Mouse (Mus musculus): ENCODE measurements around the gene C1d. TPM values are rescaled to one million over a fixed set of nuclear protein-coding genes. Genes with fewer than 3 reads are reported as not detected.
"Not testable (repeated sequence)": the region's sequence is repeated elsewhere in the genome, so short reads cannot be mapped to it uniquely, and the experiment has no call there.

C1d gene
- total RNA-seq (2021), result 10 to 100 TPM; 48.0 to 63.3 TPM
- long read RNA-seq, experiment 1, transcript C1d-201 (5 exons, 2,981 nt), result major isoform, 135 of 149 reads
- long read RNA-seq, experiment 1, partial matches to known transcripts, result 2 of 149 reads
- long read RNA-seq, experiment 1, other reads (novel, unspliced or antisense), result 8 of 149 reads
- long read RNA-seq, experiment 2, transcript C1d-201 (5 exons, 2,981 nt), result major isoform, 29 of 31 reads
- long read RNA-seq, experiment 2, partial matches to known transcripts, result 0 of 31 reads
- long read RNA-seq, experiment 2, other reads (novel, unspliced or antisense), result 2 of 31 reads

DNA sequence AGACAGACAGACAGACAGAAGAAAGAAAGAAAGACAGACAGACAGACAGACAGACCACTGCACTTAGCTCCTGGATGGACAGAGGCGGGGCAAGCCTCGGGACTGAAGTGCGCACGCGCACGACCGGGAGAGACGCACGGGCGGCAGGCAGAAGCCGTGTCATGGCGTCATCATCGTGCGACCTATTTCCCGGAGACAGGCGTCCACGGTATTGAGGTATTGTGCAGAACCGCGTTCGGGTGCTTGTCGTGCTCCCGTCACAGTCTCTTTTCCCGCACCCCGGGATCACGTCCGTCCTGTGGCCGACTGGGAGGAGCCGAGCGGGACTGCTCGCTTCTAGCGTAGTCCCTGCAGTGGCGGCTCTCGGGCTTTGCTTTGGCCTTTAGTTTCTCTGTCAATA lies at the start of gene C1d:
TSS of gene C1d (plus strand) at position 137 of the 400 bp plus-strand sequence.
- peak; percentile 96 for DNase-seq

DNA sequence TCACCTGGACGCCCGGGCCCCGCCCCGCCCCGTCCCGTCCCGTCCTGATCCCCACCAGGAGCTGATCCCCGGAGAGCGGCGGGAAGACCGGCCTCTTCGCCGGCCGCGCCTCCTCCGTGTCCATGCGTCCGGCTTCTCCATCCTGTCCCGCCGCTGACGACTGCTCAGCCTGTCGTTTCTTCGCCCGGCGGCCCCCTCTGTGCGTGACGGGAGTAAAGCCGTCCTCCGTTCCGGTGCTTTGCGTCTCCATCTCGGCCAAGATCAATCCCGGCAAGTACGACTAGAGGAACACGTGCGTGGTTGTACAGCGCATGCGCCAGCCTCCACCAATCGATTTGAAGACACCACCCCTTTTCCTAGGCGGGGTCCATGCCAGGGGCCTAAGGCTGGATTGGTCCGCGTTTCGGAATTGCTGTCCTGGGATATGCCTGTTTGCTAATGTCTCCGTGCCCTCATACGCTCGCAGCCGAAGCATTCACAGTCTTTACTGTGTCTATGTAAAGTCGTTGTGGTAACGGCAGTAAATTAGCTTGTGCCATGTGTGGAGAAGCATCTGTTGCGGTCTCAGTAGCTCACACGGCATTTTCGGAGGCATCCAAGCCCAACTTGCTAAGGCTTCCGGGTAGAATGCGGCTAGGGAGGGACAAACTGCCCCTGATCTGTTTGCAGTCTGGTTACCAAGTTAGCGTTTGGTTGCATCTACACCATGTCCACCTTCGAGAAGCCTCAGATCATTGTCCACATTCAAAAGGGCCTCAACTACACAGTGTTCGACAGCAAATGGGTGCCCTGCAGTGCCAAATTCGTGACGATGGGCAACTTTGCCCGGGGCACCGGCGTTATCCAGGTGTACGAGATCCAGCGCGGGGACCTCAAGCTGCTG lies 45.9 kb upstream of the C1d start, which contains the start of gene Pno1:
TSS of gene Pno1 (minus strand) at position 311 of the 883 bp plus-strand sequence.
- DNase-seq, result peak; percentile 96 to 97

DNA sequence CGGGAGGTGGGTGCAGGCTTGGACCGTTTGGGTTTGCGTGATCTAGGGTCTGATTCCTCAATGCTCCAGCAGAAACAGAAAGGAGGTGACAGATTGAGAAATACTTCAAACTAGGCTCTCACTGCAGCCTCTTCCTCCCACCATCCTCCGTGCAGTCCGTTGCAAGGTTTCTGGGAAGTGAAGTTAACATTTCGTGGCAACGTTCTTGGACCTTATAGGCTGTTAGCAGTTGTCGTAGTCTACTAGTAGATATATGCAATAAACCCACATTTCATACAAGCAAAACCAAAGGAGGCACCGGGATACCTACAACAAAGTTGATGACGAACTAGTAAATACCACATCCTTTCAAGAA lies 45.3 kb upstream of the C1d start:
- DNase-seq, result no peak

GRCm38 (mm10) chr11:17212903-17213509 lies 44.4 kb upstream of the C1d start:
- no peak for DNase-seq

- no peak for DNase-seq
These were observed 41.9 kb upstream of the C1d start for GRCm38 (mm10) chr11:17215475-17215874.

DNA sequence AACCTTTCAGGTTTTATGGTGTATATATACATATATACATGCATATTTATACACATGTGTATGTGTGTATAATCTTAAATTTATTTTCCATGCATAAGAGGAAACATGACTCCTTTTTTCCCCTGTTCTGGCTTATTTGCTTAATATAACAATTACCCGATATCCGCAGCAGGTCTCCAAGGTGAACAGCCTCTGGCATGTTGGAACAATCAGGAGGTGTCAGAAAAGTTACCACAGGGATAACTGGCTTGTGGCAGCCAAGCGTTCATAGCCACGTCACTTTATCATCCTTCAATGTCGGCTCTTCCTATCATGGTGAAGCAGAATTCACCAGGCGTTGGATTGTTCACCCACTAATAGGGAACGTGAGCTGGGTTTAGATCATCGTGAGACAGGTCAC lies 36.3 kb upstream of the C1d start:
- no peak for DNase-seq

DNA sequence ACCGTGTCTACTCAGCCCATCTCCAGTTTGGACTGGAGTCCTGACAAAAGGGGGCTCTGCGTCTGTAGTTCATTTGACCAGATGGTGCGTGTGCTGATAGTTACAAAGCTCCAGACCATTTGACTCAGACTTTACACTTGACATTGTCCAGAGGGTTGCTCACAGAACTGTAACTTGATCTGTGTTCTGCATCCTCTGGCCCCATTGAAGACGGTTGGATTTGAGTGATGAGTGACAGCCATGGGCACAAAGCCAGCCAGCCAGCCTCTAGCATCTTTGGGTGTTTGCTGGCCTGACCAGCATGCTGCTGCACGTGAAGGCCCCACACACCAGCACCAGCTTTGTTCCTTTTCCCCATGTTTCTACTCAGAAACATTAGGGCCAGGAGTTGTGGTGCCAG lies 24.6 kb upstream of the C1d start:
- no peak for DNase-seq

DNA sequence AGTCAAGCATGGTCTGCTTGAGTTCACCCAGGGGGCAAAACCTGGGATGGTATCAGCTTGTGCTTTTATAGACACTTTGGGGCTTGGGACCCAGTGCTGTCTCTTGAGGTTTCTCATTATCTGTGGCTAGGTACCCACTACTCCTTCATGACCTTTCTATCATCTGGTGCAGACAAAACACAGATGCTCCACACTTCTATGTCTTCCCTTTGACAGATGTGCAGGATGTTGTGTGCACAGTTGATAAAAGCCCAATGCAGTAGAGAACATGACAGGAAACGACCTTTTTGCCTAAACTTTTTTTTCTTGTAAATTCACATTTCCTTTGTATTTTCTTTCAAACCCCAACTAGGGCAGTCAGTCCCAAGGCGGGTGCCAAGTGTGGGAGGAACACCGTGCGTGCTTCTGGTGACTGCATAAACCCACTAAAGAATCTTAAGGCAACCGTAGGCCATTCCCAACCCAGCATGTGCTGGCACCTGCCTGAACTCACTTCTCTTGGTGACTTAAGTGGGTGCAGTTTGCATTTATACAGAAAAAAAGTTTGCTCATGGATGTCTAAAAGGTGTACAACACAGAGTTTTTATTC lies 20.8 kb upstream of the C1d start:
- no peak for DNase-seq

- not testable (repeated sequence) for DNase-seq
These were observed 18.8 kb upstream of the C1d start for GRCm38 (mm10) chr11:17238598-17238997.

DNA sequence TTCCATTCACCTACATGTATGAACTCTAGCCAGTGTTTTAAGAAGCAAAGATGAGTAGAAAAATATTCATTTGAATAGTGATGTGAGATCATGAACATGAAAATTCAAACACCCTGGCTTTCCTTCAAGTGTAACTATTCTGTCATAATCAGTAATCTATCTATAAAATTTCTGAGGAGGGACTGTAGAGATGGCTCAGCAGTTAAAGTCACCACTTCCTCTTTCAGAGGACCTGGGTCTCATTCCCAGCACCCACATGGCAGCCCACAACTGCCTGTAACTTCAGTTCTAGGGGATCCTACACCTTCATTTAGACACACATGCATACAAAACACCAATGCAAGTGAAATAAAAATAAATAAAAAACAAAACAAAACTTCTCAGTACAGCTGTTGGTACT lies 8.7 kb upstream of the C1d start:
- no peak for DNase-seq

- peak in 1 of 2 experiments; percentile 13 for DNase-seq
These were observed 490 bp upstream of the C1d start for GRCm38 (mm10) chr11:17256813-17257365.

- DNase-seq, result peak; percentile 33 to 51
These were observed 482 bp downstream of the C1d start for GRCm38 (mm10) chr11:17257861-17258260.

DNA sequence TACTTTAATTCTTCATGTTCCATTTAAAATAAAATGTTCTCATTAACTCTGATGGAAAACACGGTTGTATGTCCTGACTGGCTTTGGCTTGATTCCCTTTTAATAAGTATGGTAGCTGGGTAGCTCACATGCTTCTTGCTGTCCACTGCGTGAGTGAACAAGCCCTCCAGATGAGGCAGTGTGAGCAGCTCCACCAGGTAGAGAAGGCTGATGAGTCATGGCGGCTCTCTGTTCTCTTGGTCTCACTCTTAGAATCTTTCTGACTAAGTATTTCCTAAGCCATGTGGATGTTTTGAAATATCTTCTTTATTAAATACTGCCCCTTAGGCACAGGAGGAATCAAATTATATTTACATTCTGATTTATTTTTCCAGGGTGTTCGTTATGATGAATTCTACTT lies 9.8 kb downstream of the C1d start:
- no peak for DNase-seq

DNA sequence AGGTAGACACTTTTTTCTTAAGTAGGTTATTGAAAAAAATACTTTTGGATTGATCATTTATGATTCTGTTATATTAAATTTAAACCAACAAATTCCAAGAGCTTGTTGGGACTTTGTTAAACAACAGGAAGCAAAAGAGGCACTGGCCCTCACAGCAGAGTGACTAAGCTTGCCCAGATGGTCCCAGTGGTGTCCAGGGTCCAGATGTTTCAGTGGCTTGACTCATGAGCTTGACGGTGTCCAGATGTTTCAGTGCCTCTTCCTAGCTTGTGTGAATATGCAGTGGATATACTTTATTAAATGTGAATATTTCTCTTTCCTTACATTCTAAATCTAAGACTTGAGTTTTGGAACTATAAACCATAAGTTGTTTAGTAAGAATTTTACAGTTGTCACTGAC lies 11.4 kb downstream of the C1d start:
- no peak for DNase-seq

GRCm38 (mm10) chr11:17279959-17280358 lies 22.6 kb downstream of the C1d start:
- DNase-seq, result peak; percentile 43 to 45

GRCm38 (mm10) chr11:17284055-17284454 lies 26.7 kb downstream of the C1d start:
- peak; percentile 28 to 62 for DNase-seq

GRCm38 (mm10) chr11:17288884-17289283 lies 31.5 kb downstream of the C1d start:
- no peak for DNase-seq

GRCm38 (mm10) chr11:17306007-17306891 lies 48.9 kb downstream of the C1d start:
- peak; percentile 58 to 72 for DNase-seq

DNA sequence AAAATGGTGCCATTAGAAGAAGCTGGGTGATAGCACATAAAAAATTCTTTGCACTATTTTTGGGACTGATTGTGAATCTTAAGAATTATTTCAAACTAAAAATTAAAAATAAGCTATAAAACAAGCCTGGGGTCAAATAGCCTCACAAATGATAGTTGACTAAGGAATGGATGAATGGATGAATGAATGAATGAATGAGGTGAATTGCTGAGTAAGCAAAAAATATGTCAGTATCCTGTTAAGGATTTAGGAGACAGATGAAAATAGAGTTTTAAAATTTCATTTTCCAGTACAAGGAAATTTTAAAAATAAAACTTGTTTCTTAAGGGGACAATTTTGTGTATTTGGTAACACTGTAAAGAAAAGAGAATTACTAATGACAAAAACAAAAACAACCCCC lies 50.1 kb downstream of the C1d start:
- DNase-seq, result no peak

Measured in adrenal gland, postnatal 36 days (tissue).